Mouse (Mus musculus) WW6 (cell line): Measurements from ENCODE around the gene 2210408I21Rik.

ENCODE experiments used
- DNase-seq: peaks from one replicate; pipeline ENCODE4 v3.0.0-alpha.2; 2013; ENCODE audit warnings: low read depth, low spot score

The 2210408I21Rik gene

DNA sequence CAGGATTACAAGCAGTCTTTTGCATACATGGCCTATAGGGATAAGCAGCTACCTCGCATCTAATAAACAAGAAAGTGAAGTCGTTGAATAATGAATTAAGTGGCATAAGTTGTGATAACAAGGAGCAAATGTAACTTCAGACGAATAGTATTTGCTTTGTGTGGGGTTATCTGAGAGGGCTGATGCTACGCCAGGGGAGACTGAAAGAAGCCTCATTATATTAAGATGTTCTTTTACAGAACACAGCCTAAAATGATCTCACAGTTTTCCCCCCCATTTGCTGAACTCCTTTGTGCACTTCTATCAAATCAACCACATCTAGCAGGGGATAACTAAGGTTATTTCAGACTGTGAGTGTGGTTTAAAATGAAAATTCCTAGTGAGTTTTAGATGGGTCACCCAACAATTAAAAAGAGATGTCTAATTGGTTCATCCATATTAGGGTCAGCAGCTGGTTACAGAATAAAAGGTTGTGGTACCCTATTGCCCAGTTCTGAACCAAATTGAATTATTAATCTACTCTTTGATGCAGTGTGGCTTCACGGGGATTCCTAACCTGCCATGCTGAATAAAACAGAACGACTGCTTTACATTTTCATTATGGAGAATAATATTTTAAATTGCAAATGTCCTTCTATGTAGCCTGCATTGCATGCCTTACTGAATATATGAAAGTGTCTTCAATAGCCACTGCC, 343.2 kb downstream of the 2210408I21Rik start:
- DNase-seq: no peak

DNA sequence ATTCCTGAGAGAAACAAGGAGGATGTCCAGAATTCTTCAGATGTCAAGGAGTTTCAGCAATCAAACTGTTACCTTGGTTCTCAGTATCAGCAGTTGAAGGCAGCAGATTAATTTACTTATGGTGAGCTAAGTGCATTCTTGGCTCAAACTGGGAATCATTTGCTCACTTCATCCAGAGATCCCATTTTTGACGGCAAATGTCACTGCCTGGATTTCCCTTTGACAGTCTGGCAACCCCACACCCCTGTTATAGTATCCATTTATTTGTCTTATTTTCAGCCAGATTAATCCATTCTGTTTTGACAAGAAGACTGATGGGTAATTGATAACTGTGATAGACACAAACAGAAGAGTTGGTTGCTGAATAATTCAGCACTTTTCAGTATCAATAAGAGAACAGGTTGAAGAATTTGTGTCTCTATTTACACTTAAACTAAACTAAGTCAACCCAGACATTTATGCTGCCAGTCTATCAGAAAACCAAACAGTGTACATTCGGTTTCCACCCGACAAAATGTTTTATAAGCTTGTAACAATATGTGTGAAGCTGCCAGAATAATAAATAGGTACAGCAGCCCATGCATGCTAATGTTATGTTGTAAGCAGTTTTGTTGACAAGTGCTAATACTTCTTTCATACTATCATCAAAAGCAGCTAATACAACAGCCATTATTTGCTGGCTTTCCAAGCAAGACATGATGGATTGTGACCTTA, 354.8 kb downstream of the 2210408I21Rik start:
- no peak for DNase-seq

DNA sequence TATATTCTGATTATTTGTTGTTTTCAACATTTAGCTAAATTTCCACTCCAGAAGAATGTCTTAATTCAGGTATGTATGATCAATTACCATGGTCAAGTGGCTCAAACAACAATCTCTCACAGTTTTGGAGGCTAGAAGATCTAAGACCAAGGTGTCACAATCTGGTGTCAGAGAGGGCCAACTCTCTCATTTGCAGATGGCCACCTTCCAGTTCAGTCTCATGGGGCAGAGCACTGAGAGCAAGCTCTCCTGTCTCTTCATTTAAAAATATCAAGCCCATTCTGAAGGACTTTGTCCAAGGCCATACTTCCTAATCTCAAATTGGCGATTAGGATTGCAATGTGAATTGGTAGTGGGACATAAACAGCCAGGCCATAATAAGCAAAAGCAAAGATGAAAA, 378.7 kb downstream of the 2210408I21Rik start:
- DNase-seq: no peak

DNA sequence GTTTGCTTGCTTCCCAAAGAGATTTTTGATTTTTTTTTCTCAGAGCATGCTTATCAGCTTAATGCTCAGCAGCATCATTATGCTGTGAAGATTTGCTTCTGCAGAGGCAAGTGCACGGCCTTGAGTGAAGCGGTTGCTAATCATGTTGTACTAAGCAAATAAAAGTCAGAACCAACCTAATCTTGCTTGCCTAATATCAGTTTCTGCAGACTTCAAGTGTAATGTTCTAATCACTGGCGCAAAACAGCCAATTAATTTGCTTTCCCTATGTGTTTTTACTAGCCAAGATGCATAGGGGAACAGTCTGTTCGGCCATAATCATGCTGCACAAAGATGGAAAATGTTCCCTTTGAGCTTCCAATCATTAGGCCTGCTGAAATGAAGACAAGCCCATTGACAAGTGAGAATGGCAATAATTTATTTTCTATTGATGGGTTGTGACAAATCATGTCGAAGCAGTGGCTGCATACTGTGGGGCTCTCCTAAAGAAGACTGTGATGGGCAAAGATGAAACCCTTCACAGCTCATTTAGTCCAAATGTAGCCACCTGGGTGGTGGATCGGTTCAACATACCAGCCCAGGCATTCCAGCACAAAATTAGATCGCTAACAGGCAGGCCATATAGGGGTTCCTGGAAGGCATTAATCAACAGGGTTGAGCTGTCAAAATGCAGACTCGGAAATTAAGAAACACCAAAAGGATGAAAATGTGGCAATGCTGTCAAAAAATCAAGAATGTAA, 393.8 kb downstream of the 2210408I21Rik start:
- no peak for DNase-seq

DNA sequence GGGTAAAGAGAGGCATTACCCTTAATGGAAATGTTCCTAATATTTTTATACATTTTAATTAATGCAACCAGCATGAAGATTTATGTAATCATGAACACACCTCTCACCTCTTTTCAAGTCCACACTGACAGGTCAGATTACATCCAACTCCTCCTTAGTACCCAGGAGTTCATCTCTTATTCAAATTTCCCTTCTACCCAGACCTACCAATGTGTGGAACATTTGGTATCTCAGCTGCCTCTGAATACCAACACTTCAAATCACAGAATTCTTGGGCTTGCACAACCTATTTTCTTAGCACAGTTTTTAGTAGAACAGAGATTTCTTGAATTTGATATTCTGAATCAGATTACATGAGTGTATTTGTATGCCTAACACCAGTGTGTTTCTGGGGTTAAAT, 394.4 kb downstream of the 2210408I21Rik start:
- no peak for DNase-seq

DNA sequence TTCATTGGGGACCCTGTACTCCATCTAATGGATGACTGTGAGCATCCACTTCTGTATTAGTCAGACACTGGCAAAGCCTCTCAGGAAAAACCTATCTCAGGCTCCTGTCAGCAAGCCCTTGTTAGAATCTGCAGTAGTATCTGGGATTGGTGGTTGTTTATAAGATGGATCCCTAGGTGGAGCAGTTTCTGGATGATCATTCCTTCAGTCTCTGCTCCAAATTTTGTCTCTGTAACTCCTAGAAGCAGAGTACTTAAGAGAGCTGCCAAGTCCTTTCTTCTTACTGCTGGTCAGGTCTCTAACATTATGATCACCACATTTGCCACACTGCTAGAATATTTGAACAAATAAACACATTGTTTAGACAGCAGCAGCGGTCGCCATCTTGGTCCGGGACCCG, 402.1 kb downstream of the 2210408I21Rik start:
- DNase-seq: peak; percentile 13

DNA sequence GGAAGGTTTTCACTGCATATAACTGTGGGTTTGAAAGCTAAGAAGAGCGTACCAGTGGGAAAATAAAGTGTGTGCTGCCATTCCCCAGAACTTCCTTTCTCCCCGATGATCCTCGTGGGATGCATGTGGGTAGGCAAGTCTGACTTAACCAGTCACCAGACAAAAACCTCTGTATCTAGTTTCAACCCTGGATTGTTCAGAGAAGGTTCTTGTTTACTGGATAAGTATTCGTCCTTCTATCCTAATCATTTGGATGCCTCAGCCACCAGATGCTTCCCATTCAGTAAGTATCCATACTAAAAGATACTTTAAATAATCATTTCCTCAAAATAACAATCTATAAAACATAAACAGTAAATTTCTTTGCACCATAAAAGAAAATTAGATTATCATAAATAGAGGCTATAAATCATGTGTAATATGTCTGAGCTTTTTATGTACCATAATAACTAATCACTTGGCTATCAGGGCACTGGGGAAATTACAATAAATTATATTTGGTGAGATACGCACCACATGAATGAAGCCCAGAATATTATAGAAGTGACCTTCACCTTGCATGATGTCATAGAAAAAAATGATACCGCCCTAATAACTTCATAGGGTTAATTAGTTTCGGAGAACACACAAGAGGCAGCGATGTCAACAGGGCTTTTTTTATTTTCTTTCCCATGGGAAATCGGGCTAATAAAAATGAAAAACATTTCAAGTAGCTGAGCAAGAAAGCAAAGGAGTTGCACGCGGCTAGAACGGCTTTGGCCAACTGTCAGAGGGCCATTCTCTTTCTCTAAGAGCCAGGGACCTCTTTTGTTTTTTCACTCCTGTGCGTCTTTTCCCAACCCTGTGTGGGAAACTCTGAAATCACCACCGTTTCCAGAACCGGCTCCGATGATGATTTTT, 412.4 kb downstream of the 2210408I21Rik start:
- no peak for DNase-seq

DNA sequence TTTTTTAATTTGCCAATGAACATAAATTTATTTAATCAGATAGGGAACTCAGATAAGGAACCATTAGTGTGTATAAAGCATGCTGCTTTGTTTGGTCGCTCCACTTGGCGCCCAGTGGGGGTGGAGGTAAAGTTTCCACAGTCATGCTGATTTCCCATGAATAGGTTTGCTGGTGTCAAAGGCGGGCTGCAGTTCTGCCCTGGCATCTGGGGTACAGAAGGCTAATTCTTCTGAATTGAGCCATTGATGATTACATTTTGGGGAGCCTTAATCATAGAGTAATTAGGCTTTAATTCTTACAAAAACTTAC, 413.0 kb downstream of the 2210408I21Rik start:
- DNase-seq: no peak

DNA sequence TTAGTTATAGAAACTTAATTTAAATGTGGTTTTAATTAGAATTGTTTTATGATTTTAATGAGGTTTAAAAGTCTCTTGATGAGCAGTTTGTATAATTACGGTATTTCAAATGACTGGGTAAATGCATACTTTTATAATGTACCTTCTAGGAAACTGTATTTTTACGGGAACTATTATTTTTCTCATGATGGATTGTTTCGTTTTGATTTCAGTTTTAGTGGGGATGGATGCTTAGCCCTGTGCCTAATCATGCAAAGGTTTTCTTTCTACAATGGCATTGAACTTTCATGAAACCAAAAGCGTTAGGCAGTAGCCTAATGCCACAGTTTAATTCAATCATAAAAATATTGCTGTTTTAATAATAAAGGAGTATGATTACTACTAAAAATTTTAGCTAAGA, 413.4 kb downstream of the 2210408I21Rik start:
- DNase-seq: no peak

DNA sequence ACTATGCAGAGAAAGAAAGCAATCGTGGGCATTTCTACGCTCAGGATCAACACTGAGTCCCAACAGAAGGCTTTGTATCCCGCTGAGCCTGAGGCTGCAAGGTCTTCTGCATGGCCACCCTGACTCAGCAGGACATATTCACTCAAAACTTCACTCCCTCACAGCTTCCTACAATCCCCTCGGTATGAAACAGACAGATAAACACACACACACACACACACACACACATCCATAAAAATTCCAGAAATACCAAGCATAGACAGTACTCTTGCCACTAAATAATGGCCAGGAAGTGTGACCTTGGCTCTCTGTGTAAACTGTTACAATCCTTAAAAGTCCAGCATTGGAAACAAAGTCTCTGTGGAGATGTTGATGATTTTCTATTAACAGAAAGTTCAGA, 458.7 kb downstream of the 2210408I21Rik start:
- no peak for DNase-seq

DNA sequence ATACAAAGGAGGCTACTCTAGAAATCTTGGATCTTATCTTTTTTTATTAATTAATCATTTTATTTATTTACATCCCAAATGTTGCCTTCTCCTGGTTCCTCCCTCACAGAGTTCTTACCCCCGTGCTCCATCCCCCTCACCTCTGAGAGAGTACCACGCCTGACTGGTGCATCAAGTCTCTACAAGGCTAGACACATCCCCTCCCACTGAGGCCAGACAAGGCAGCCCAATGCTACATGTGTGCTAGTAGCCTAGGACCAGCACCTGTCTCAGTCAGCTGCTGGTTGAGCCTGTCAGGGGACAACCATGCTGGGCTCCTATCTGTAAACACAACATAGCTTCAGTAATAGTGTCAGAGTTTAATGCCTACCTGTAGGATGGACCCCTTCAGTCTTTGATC, 480.0 kb downstream of the 2210408I21Rik start:
- DNase-seq: no peak
